Mouse (Mus musculus) hindbrain, postnatal 0 days (tissue): Measurements from ENCODE around the gene Fkbp14. TPM values are rescaled to one million over a fixed set of nuclear protein-coding genes. Genes with fewer than 3 reads are reported as not detected.

Experiments used
- ATAC-seq: fragments of 200-750 bp; cut with Nextera tagmentation; 2 replicates; pipeline ENCODE4 v1.8.0; 2017; ENCODE audit warnings: mild to moderate bottlenecking, moderate TSS enrichment, moderate library complexity
- DNase-seq: peaks from one replicate; pipeline ENCODE4 v3.0.0-alpha.2; 2015; ENCODE audit warnings: low spot score
- H3K27ac ChIP-seq: fragments of 300-500 bp; sonication (generic); 2 replicates; pipeline ENCODE4 v1.5.1; 2014; ENCODE audit warnings: mild to moderate bottlenecking
- H3K27me3 ChIP-seq: fragments of 300-500 bp; sonication (generic); 2 replicates; pipeline ENCODE4 v1.6.1; 2014; ENCODE audit warnings: low read length, mixed read lengths; ENCODE audit not compliant: insufficient read depth
- H3K36me3 ChIP-seq: fragments of 300-500 bp; sonication (generic); 2 replicates; pipeline ENCODE4 v1.6.1; 2014; ENCODE audit warnings: low read length, mixed read lengths; ENCODE audit not compliant: insufficient read depth
- H3K4me1 ChIP-seq: fragments of 300-500 bp; sonication (generic); 2 replicates; pipeline ENCODE4 v1.6.1; 2014; ENCODE audit warnings: antibody characterized with exemption, low read length, mixed read lengths; ENCODE audit not compliant: insufficient read depth
- H3K4me2 ChIP-seq: fragments of 300-500 bp; sonication (generic); 2 replicates; pipeline ENCODE4 v1.6.1; 2014; ENCODE audit warnings: low read depth, mild to moderate bottlenecking, low read length, moderate library complexity, mixed read lengths
- H3K4me3 ChIP-seq: fragments of 300-500 bp; sonication (generic); 2 replicates; pipeline ENCODE4 v1.5.1; 2014; ENCODE audit warnings: low read length
- H3K9ac ChIP-seq: fragments of 300-500 bp; sonication (generic); replicated peaks from 2 replicates; pipeline ENCODE4 v1.6.1; 2014; ENCODE audit warnings: mild to moderate bottlenecking, low read length, moderate library complexity, mixed read lengths
- H3K9me3 ChIP-seq: fragments of 300-500 bp; sonication (generic); 2 replicates; pipeline ENCODE4 v1.6.1; 2016; ENCODE audit warnings: low read length, mixed read lengths
- CTCF ChIP-seq: IDR thresholded peaks from 2 replicates; pipeline ENCODE4 v1.5.1; 2016; ENCODE audit warnings: antibody characterized with exemption, control low read depth, low read depth
- WGBS: fragments of 180-500 bp; shearing (Covaris S2); extraction: QIAGEN DNeasy Blood & Tissue Kit; methylation state at CpG from one replicate; pipeline ENCODE4 v1.1.7; 2014; 5-methylcytosine and 5-hydroxymethylcytosine counted together
- polyA plus RNA-seq: library from polyadenylated mRNA; unstranded; fragments of >200 nt; fragmentation: Nextera tagmentation; extraction: Ambion mirVana; gene quantifications from 2 replicates; pipeline ENCODE4 v1.2.1, GENCODE M21; 2015
- total RNA-seq: library from RNA; depleted of rRNA; stranded (reverse); fragments of >200 nt; gene quantifications from 2 replicates; pipeline ENCODE4 v1.2.3, GENCODE M21; 2014

Fkbp14 gene
- total and polyA plus RNA-seq, 2 experiments from 2014 or later, result 5.7 to 6.9 TPM

GRCm38 (mm10) chr6:54620357-54620756, 23.2 kb upstream of the Fkbp14 start:
- no peak overlapping the region for H3K27ac ChIP-seq
- peaks cover 3% of the 10 kb centered on the region; the same call in 1 of the 2 replicates for H3K36me3 ChIP-seq
- H3K4me1 ChIP-seq, result no peaks in the 10 kb centered on the region
- no peaks in the 10 kb centered on the region for H3K27me3 ChIP-seq
- no peak for DNase-seq
- ATAC-seq, result no peak
- 78% methylated on average over 4 of the region's 4 CpGs for WGBS
- no peaks in the 10 kb centered on the region for H3K9me3 ChIP-seq
- no peak overlapping the region for H3K9ac ChIP-seq
- H3K4me3 ChIP-seq, result no peak overlapping the region
- TF ChIP-seq CTCF, result no peak
- H3K4me2 ChIP-seq, result no peak overlapping the region

- ATAC-seq (no peak), DNase-seq (no peak)
- H3K4me3 ChIP-seq, result no peak overlapping the region
- no peaks in the 10 kb centered on the region for H3K27me3 ChIP-seq
- no peak overlapping the region for H3K9ac ChIP-seq
- no peaks in the 10 kb centered on the region for H3K9me3 ChIP-seq
- no peak overlapping the region for H3K27ac ChIP-seq
- H3K4me2 ChIP-seq, result no peak overlapping the region
- no peaks in the 10 kb centered on the region for H3K4me1 ChIP-seq
- WGBS, result 94% methylated on average over 7 of the region's 7 CpGs
- TF ChIP-seq CTCF, result no peak
- peaks cover 3% of the 10 kb centered on the region; the same call in 1 of the 2 replicates for H3K36me3 ChIP-seq
Measured at GRCm38 (mm10) chr6:54619530-54619929, 22.4 kb upstream of the Fkbp14 start.

GRCm38 (mm10) chr6:54617363-54617762, 20.3 kb upstream of the Fkbp14 start:
- Histone ChIP-seq H3K27me3 (no peaks in the 10 kb centered on the region), H3K9me3 (no peaks in the 10 kb centered on the region), H3K4me1 (no peaks in the 10 kb centered on the region), H3K4me3 (no peak overlapping the region), H3K27ac (no peak overlapping the region), H3K4me2 (no peak overlapping the region), H3K9ac (no peak overlapping the region), H3K36me3 (no peaks in the 10 kb centered on the region)
- WGBS, result 85% methylated on average over 3 of the region's 3 CpGs
- DNase-seq (no peak), ATAC-seq (no peak)
- no peak; the same call in 1 of the 2 replicates for TF ChIP-seq CTCF

GRCm38 (mm10) chr6:54606241-54606640, 9.1 kb upstream of the Fkbp14 start:
- no peaks in the 10 kb centered on the region for H3K36me3 ChIP-seq
- no peaks in the 10 kb centered on the region for H3K4me1 ChIP-seq
- DNase-seq (no peak), ATAC-seq (no peak)
- no peak overlapping the region for H3K27ac ChIP-seq
- H3K9ac ChIP-seq, result no peak overlapping the region
- no peak for TF ChIP-seq CTCF
- H3K9me3 ChIP-seq, result no peaks in the 10 kb centered on the region
- no peaks in the 10 kb centered on the region for H3K27me3 ChIP-seq
- no peak overlapping the region for H3K4me3 ChIP-seq
- 60% methylated on average over 4 of the region's 4 CpGs for whole genome bisulfite sequencing
- H3K4me2 ChIP-seq, result no peak overlapping the region

- no peak for TF ChIP-seq CTCF
Measured at GRCm38 (mm10) chr6:54604001-54604715, 7.0 kb upstream of the Fkbp14 start.

GRCm38 (mm10) chr6:54602891-54603290, 5.8 kb upstream of the Fkbp14 start:
- Histone ChIP-seq H3K36me3 (no peaks in the 10 kb centered on the region), H3K4me2 (no peak overlapping the region), H3K27ac (no peak overlapping the region), H3K27me3 (no peaks in the 10 kb centered on the region), H3K9me3 (no peaks in the 10 kb centered on the region), H3K4me1 (no peaks in the 10 kb centered on the region), H3K4me3 (no peak overlapping the region), H3K9ac (no peak overlapping the region)
- DNase-seq (no peak), ATAC-seq (no peak)
- WGBS, result 82% methylated on average over 2 of the region's 2 CpGs
- no peak for TF ChIP-seq CTCF

More at GRCm38 (mm10) chr6:54604001-54604715, 7.0 kb upstream of the Fkbp14 start:
- H3K27me3 ChIP-seq, result no peaks in the 10 kb centered on the region
- DNase-seq (no peak), ATAC-seq (no peak)
- H3K36me3 ChIP-seq, result no peaks in the 10 kb centered on the region
- no peaks in the 10 kb centered on the region for H3K4me1 ChIP-seq
- H3K4me2 ChIP-seq, result no peak overlapping the region
- WGBS, result 97% methylated on average over 1 of the region's 1 CpGs
- no peak overlapping the region for H3K27ac ChIP-seq
- H3K9me3 ChIP-seq, result no peaks in the 10 kb centered on the region
- H3K9ac ChIP-seq, result no peak overlapping the region
- no peak overlapping the region for H3K4me3 ChIP-seq

GRCm38 (mm10) chr6:54600681-54601347, 3.7 kb upstream of the Fkbp14 start:
- no peak overlapping the region for H3K27ac ChIP-seq
- peaks cover 7% of the 10 kb centered on the region; the same call in 1 of the 2 replicates for H3K4me1 ChIP-seq
- H3K36me3 ChIP-seq, result no peaks in the 10 kb centered on the region
- no peaks in the 10 kb centered on the region for H3K27me3 ChIP-seq
- 82% methylated on average over 5 of the region's 5 CpGs for WGBS
- TF ChIP-seq CTCF, result no peak
- DNase-seq (no peak), ATAC-seq (no peak)
- no peaks in the 10 kb centered on the region for H3K9me3 ChIP-seq
- H3K4me2 ChIP-seq, result no peak overlapping the region
- H3K9ac ChIP-seq, result no peak overlapping the region
- H3K4me3 ChIP-seq, result no peak overlapping the region
